Mouse (Mus musculus): ENCODE data around the gene Zfp422.

The Zfp422 gene

DNA sequence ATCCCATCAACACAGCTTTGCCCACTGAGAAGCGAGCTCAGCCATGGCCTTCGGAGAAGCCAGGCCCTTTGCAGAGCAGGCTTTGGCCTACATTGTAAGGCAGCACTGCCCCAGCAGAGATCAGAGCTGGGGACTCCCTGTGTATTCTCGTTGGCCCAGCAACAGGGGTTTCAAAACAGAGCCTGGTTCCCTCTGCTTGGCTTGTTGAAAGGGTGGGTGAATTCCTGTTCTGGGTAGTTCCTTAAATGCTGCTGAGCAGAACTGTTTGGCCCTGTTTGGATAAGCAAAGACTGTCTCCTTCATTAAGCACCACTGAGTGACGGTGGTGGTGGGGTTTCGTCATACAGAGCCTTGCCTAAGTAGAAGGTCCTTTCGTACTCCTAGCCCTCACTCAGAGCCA, 35.2 kb upstream of the Zfp422 start:
- H3K36me3 ChIP-seq (ENCODE audit: control insufficient read depth, insufficient read depth, low read length, poor library complexity, severe bottlenecking) = no peaks in the 10 kb centered on the region
- peak; percentile 53 for DNase-seq (ENCODE audit: low read depth, low spot score)
- H3K27me3 ChIP-seq (ENCODE audit: control insufficient read depth, insufficient read depth, low read length, poor library complexity, severe bottlenecking) = no peaks in the 10 kb centered on the region

DNA sequence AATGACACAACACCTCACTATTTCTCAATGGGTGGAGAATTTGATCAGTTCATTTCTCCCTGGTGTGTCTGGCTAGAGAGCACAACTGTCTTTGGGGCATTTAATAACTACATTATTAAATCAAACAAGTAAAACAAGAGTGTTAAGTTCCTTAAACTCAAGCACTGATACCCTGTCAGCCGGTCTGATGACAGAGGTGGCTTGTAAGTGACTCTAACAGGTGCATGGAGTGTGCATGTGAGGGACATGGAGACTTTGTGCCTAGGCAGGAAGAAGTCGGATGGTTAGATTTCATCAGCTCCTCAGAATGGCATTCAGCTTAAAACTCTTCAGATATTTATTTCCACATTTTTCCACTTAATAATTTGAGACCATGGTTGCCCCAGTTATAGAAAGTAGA, 34.6 kb upstream of the Zfp422 start:
- DNase-seq (ENCODE audit: low read depth, low spot score) = no peak
- Histone ChIP-seq H3K27me3 (ENCODE audit: control insufficient read depth, insufficient read depth, low read length, poor library complexity, severe bottlenecking) (no peaks in the 10 kb centered on the region), H3K36me3 (ENCODE audit: control insufficient read depth, insufficient read depth, low read length, poor library complexity, severe bottlenecking) (no peaks in the 10 kb centered on the region)

GRCm38 (mm10) chr6:116653684-116654454, 25.1 kb upstream of the Zfp422 start:
- Histone ChIP-seq H3K36me3 (ENCODE audit: control insufficient read depth, insufficient read depth, low read length, poor library complexity, severe bottlenecking) (no peaks in the 10 kb centered on the region; the same call in none of the 2 replicates), H3K27me3 (ENCODE audit: control insufficient read depth, insufficient read depth, low read length, poor library complexity, severe bottlenecking) (no peaks in the 10 kb centered on the region)
- DNase-seq (ENCODE audit: low read depth, low spot score) = peak; percentile 84

DNA sequence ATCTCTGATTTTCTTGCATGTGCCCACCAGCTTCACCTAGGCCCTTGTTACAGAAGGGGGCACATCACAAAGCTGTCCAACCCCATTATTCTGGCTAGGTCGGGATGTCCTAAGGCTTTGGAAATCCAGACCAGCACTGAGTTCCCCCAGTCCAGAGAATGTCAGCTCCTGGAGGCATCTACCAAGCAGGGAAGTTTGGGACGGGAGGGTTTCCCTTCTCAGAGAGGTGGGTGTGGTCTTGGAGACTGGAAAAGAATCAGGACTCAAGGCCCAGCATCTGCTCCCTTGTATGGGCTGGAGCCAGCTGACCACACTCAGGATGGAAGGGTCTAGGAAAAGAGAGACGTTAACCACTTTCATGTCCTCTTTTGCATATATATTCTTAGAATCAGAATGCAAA, 24.4 kb upstream of the Zfp422 start:
- Histone ChIP-seq H3K27me3 (ENCODE audit: control insufficient read depth, insufficient read depth, low read length, poor library complexity, severe bottlenecking) (no peaks in the 10 kb centered on the region), H3K36me3 (ENCODE audit: control insufficient read depth, insufficient read depth, low read length, poor library complexity, severe bottlenecking) (no peaks in the 10 kb centered on the region; the same call in none of the 2 replicates)
- DNase-seq (ENCODE audit: low read depth, low spot score) = no peak

GRCm38 (mm10) chr6:116651437-116652118, 22.8 kb upstream of the Zfp422 start:
- Histone ChIP-seq H3K36me3 (ENCODE audit: control insufficient read depth, insufficient read depth, low read length, poor library complexity, severe bottlenecking) (no peaks in the 10 kb centered on the region; the same call in none of the 2 replicates), H3K27me3 (ENCODE audit: control insufficient read depth, insufficient read depth, low read length, poor library complexity, severe bottlenecking) (no peaks in the 10 kb centered on the region)
- DNase-seq (ENCODE audit: low read depth, low spot score) = no peak

DNA sequence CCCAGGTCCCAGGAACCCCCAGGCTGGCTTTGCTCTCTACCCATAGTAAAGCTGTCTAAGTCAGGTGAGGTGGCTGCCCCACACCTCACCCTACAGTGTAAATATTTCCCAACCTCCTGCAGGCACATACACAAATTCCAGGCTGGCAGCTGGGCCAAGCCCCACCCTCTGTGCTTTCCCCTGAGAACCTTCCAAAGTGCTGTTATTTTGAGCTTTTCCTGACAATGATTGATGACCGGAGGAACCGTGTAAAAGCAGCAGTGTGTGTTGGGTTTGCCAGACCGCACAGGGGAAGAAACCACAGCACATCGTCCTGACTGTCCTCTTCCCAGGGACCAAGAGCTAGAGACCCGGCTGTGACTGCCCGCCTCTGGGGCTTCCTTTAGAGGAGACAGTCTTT, 21.6 kb upstream of the Zfp422 start, which contains the start of gene Depp1:
TSS of gene Depp1 (plus strand) at position 204 of the 400 bp plus-strand sequence.
- H3K27me3 ChIP-seq (ENCODE audit: control insufficient read depth, insufficient read depth, low read length, poor library complexity, severe bottlenecking) = no peaks in the 10 kb centered on the region
- no peak for DNase-seq (ENCODE audit: low read depth, low spot score)
- peaks cover 2% of the 10 kb centered on the region for H3K36me3 ChIP-seq (ENCODE audit: control insufficient read depth, insufficient read depth, low read length, poor library complexity, severe bottlenecking)

DNA sequence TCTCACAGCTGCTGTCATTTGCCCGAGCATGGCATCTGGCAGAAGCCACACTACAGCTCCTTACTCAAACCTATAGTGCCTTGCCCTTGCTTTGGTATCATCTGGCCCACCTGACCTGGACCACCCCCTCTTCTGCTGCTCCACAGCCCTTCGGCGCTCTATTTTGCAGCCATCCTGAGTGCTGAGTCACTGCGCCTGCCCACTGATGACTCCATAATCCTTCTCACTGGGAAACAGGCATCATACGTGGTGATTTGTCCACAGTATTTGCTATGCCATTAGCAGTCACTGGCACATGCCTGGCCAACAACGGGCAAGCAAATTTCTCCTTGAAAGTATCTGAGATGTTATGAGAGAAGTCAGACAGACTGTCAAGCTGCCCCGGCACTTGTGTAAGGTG, 21.0 kb upstream of the Zfp422 start:
- Histone ChIP-seq H3K36me3 (ENCODE audit: control insufficient read depth, insufficient read depth, low read length, poor library complexity, severe bottlenecking) (peaks cover 2% of the 10 kb centered on the region), H3K27me3 (ENCODE audit: control insufficient read depth, insufficient read depth, low read length, poor library complexity, severe bottlenecking) (no peaks in the 10 kb centered on the region)
- DNase-seq (ENCODE audit: low read depth, low spot score) = no peak

DNA sequence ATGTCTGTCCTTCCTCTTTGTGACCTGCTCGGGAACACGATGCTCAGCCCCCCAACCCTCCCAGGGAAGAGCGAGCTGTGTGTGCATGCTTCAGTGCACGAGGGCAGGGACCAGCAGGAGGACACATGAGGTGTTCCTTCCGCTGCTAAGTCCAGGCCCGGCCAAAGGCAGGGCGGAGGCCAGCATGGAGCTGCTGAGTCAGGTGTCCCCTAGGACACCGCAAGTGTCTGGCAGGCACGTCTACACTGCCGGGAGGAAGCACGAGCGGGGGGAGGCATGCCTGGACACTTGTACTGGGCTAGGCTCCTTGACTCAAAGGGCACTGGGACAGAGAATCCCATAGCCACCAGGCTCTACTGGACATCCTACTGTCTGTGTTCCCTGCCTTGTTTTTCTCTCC, 19.0 kb upstream of the Zfp422 start:
- no peaks in the 10 kb centered on the region for H3K27me3 ChIP-seq (ENCODE audit: control insufficient read depth, insufficient read depth, low read length, poor library complexity, severe bottlenecking)
- peaks cover 5% of the 10 kb centered on the region for H3K36me3 ChIP-seq (ENCODE audit: control insufficient read depth, insufficient read depth, low read length, poor library complexity, severe bottlenecking)
- DNase-seq (ENCODE audit: low read depth, low spot score) = no peak

DNA sequence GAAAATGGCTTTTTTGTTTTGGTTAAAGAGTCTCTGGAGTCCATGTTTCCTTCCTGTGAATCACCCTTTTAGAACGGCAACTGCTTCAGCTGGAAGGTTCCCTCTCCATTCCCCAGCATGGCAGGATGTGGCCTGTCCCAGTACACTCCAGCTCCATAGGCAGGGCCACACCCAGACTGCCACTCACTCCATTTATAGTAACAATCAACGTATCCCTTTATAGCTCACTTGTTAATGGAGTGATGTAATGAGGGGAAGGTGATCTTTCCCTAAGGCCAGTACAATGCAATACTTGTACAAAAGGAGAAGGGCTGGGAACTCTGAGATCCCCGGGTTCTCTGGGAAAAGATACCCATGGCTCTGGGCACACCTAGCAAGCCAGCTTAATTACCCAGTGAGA, 15.5 kb upstream of the Zfp422 start:
- DNase-seq (ENCODE audit: low read depth, low spot score) = no peak
- Histone ChIP-seq H3K36me3 (ENCODE audit: control insufficient read depth, insufficient read depth, low read length, poor library complexity, severe bottlenecking) (peaks cover 5% of the 10 kb centered on the region), H3K27me3 (ENCODE audit: control insufficient read depth, insufficient read depth, low read length, poor library complexity, severe bottlenecking) (no peaks in the 10 kb centered on the region)

DNA sequence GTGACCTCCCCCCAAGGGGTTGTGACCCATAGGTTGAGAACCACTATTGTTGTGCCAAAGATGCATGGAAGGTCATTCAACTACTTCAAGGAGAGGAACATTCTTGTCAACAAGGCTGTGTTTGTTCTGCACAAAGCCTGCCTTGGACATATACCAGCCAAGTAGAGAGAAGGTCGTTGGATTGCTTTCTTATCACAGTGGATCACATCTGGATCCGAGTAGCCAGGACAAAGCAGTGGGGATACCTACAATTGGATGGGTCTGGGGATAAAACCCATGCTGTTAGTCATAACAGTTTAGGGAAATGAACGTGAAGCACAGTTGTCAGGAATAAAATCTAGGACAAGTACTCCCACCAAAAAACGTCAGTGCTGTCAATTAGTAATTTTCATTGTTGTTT, 15.1 kb upstream of the Zfp422 start:
- Histone ChIP-seq H3K36me3 (ENCODE audit: control insufficient read depth, insufficient read depth, low read length, poor library complexity, severe bottlenecking) (peaks cover 5% of the 10 kb centered on the region), H3K27me3 (ENCODE audit: control insufficient read depth, insufficient read depth, low read length, poor library complexity, severe bottlenecking) (no peaks in the 10 kb centered on the region)
- no peak for DNase-seq (ENCODE audit: low read depth, low spot score)

- Histone ChIP-seq H3K27me3 (ENCODE audit: control insufficient read depth, insufficient read depth, low read length, poor library complexity, severe bottlenecking) (no peaks in the 10 kb centered on the region), H3K36me3 (ENCODE audit: control insufficient read depth, insufficient read depth, low read length, poor library complexity, severe bottlenecking) (peaks cover 5% of the 10 kb centered on the region)
- no peak for DNase-seq (ENCODE audit: low read depth, low spot score)
These were observed 14.1 kb upstream of the Zfp422 start for GRCm38 (mm10) chr6:116642942-116643341.

DNA sequence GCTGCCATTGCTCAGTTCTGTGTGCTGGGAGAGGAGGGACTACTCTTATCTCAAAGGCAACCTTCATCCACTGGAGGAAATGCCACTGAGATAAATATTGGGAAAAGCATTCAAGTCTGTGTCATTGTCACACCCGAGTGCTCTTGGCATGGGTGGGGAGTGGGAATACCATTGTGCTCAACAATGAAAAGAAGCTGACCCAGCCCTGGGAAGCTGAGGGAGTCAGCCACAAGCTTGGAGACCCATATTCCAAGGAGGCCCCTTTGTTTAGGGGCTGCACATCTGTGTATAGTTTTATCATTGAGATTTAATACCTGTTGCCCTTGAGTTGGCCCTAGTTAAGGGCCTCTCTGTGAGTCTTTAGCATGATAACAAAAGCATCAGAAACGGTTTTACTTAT, 10.9 kb upstream of the Zfp422 start:
- Histone ChIP-seq H3K36me3 (ENCODE audit: control insufficient read depth, insufficient read depth, low read length, poor library complexity, severe bottlenecking) (peaks cover 3% of the 10 kb centered on the region), H3K27me3 (ENCODE audit: control insufficient read depth, insufficient read depth, low read length, poor library complexity, severe bottlenecking) (no peaks in the 10 kb centered on the region)
- DNase-seq (ENCODE audit: low read depth, low spot score) = no peak

DNA sequence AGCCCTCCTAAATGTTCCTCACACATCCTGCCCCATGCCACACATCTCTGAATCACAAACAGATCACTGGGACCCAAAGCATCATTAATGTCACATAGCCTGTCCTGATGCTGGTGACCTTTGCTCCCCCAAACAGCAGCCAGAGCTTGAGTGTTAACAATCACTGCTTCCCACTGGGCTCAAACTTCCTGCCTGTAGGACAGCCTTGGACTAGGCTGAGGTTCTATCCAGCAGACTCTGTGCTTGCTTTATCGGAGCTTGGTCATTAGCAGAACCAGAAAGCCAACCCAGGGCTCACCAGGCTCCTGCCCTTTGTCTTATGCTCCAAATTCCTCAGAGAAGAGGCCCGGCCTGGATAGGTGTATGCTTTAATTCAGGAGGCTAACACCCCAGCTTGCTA, 10.1 kb upstream of the Zfp422 start:
- DNase-seq (ENCODE audit: low read depth, low spot score) = no peak
- Histone ChIP-seq H3K36me3 (ENCODE audit: control insufficient read depth, insufficient read depth, low read length, poor library complexity, severe bottlenecking) (peaks cover 2% of the 10 kb centered on the region), H3K27me3 (ENCODE audit: control insufficient read depth, insufficient read depth, low read length, poor library complexity, severe bottlenecking) (no peaks in the 10 kb centered on the region)

GRCm38 (mm10) chr6:116637496-116637895, 8.7 kb upstream of the Zfp422 start:
- no peaks in the 10 kb centered on the region for H3K27me3 ChIP-seq (ENCODE audit: control insufficient read depth, insufficient read depth, low read length, poor library complexity, severe bottlenecking)
- DNase-seq (ENCODE audit: low read depth, low spot score) = no peak
- no peaks in the 10 kb centered on the region; the same call in none of the 2 replicates for H3K36me3 ChIP-seq (ENCODE audit: control insufficient read depth, insufficient read depth, low read length, poor library complexity, severe bottlenecking)

DNA sequence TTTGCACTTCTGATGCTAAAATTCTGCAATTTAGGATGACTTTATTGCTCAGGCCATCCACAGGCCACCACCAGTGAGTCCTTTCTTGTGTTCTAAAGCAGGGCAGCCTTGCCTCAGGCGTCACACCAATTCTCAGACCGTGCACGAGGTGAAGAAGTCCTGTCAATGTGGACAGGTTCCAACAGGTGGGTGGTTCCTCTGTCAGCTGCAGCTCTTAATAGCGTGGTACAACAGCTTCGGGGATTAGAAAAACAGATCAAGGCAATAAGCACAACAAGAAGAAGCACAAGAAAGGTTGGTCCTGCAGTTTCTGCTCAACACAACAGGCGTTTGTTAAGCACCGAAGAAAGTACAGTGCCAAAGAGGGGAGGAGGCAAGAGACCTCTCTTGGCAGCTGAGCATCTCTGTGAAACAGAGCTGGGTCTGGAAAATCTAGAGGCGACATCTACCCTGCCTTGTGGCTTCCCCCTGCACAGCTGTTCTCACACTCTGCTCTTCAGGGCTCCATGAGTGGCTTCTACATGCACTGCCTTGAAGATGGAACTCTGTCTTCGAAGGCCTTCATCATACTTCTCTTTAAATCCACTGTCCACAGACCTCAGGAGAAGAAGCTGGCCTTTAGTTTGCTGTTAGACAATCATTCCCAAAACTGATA, 7.9 kb upstream of the Zfp422 start:
- DNase-seq (ENCODE audit: low read depth, low spot score) = no peak
- Histone ChIP-seq H3K36me3 (ENCODE audit: control insufficient read depth, insufficient read depth, low read length, poor library complexity, severe bottlenecking) (no peaks in the 10 kb centered on the region; the same call in 1 of the 2 replicates), H3K27me3 (ENCODE audit: control insufficient read depth, insufficient read depth, low read length, poor library complexity, severe bottlenecking) (no peaks in the 10 kb centered on the region)

Data from splenic B cell, adult 2 months (primary cell).